Mouse (Mus musculus): Measurements from ENCODE around the gene Polr2l. TPM values are rescaled to one million over a fixed set of nuclear protein-coding genes. Genes with fewer than 3 reads are reported as not detected.
"Not testable (repeated sequence)": the region's sequence is repeated elsewhere in the genome, so short reads cannot be mapped to it uniquely, and the experiment has no call there.

Gene Polr2l
- polyA plus RNA-seq, 1 experiment from 2014 or later: 83.8 TPM

- Histone ChIP-seq H3K4me2 (peak overlapping the region; percentile 92), H3K27ac (peak overlapping the region; percentile 69), H3K4me1 (peaks cover 17% of the 10 kb centered on the region), H3K9me3 (no peaks in the 10 kb centered on the region), H3K9ac (peak overlapping the region; percentile 69), H3K36me3 (replicated peaks) (peaks cover 13% of the 10 kb centered on the region; the same call in 1 of the 2 replicates), H3K27me3 (replicated peaks) (peaks cover 12% of the 10 kb centered on the region), H3K4me3 (peak overlapping the region; percentile 73)
- 2% methylated on average over 23 of the region's 23 CpGs for WGBS
- peak; percentile 35 for ATAC-seq (replicated peaks)
Observed at GRCm38 (mm10) chr7:141455610-141456314, 19.2 kb downstream of the Polr2l start.

DNA sequence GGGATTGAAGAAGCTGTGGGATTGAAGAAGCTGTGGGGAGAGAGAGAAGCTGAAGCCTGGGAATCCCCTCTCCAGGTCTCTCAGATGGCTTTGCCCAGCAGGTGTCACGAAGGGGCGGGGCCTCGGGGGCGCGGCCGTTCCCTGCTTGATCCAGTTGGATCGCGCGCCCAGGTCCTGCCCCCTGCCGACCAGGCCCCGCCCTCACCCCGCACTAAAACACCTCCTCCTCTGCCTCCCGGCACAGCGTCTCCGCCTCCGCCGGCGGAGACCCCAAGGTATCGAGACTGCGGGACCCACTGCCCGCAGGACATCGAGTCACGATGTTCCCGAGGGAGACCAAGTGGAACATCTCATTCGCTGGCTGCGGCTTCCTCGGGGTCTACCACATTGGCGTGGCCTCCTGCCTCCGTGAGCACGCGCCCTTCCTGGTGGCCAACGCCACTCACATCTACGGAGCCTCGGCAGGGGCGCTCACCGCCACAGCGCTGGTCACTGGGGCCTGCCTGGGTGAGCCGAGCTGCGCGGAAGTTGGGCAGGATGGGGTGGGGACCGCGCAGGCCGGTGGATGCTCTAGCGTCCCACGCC is 19.9 kb downstream of the Polr2l start, which contains the start of gene Pnpla2:
Pnpla2 (plus strand) TSS at position 232 of the 585 bp plus-strand sequence.
- peaks cover 13% of the 10 kb centered on the region; the same call in 1 of the 2 replicates for H3K36me3 ChIP-seq (replicated peaks)
- peaks cover 5% of the 10 kb centered on the region; the same call in 1 of the 2 replicates for H3K27me3 ChIP-seq (replicated peaks)
- peak within 1 kb of the TSS; percentile 73 for H3K4me3 ChIP-seq
- peak within 1 kb of the TSS; percentile 92 for H3K4me2 ChIP-seq
- peaks cover 17% of the 10 kb centered on the region for H3K4me1 ChIP-seq
- under 1% methylated on average over 45 of the region's 45 CpGs for WGBS
- ATAC-seq (replicated peaks): peak; percentile 83
- H3K27ac ChIP-seq: peak within 1 kb of the TSS; percentile 69
- peak within 1 kb of the TSS; percentile 69 for H3K9ac ChIP-seq
- no peaks in the 10 kb centered on the region for H3K9me3 ChIP-seq

- H3K4me3 ChIP-seq: no peak overlapping the region
- no peak overlapping the region for H3K27ac ChIP-seq
- WGBS: 77% methylated on average over 2 of the region's 2 CpGs
- no peak for ATAC-seq (replicated peaks)
- no peak overlapping the region for H3K9ac ChIP-seq
- H3K27me3 ChIP-seq (replicated peaks): no peaks in the 10 kb centered on the region
- H3K4me1 ChIP-seq: peaks cover 20% of the 10 kb centered on the region
- peaks cover 10% of the 10 kb centered on the region; the same call in 1 of the 2 replicates for H3K36me3 ChIP-seq (replicated peaks)
- H3K9me3 ChIP-seq: no peaks in the 10 kb centered on the region
- no peak overlapping the region for H3K4me2 ChIP-seq
Observed at GRCm38 (mm10) chr7:141453636-141454035, 21.3 kb downstream of the Polr2l start.

- H3K4me3 ChIP-seq: no peak overlapping the region
- H3K9ac ChIP-seq: no peak overlapping the region
- no peak overlapping the region for H3K4me2 ChIP-seq
- H3K9me3 ChIP-seq: no peaks in the 10 kb centered on the region
- H3K27me3 ChIP-seq (replicated peaks): no peaks in the 10 kb centered on the region
- H3K4me1 ChIP-seq: peaks cover 28% of the 10 kb centered on the region
- H3K36me3 ChIP-seq (replicated peaks): peaks cover 10% of the 10 kb centered on the region; the same call in 1 of the 2 replicates
- H3K27ac ChIP-seq: no peak overlapping the region
- no peak for ATAC-seq (replicated peaks)
Observed at GRCm38 (mm10) chr7:141451928-141452327, 23.0 kb downstream of the Polr2l start.

- whole genome bisulfite sequencing: under 1% methylated on average over 63 of the region's 63 CpGs
- H3K4me1 ChIP-seq: peaks cover 31% of the 10 kb centered on the region
- H3K4me2 ChIP-seq: peak within 1 kb of the TSS; percentile 62
- H3K36me3 ChIP-seq (replicated peaks): peaks cover 10% of the 10 kb centered on the region; the same call in 1 of the 2 replicates
- peak within 1 kb of the TSS; percentile 69 for H3K4me3 ChIP-seq
- H3K27ac ChIP-seq: peak within 1 kb of the TSS; percentile 95
- peak; percentile 94 for ATAC-seq (replicated peaks)
- H3K9me3 ChIP-seq: no peaks in the 10 kb centered on the region
- peak within 1 kb of the TSS; percentile 81 for H3K9ac ChIP-seq
- H3K27me3 ChIP-seq (replicated peaks): no peaks in the 10 kb centered on the region
Observed at GRCm38 (mm10) chr7:141447110-141447991, 27.6 kb downstream of the Polr2l start, which contains the start of gene Rplp2. Rplp2 (plus strand) TSS chr7:141447370.

- Histone ChIP-seq H3K4me1 (peaks cover 31% of the 10 kb centered on the region), H3K4me2 (peak overlapping the region; percentile 62)
- H3K4me3 ChIP-seq; H3K36me3 ChIP-seq (replicated peaks); H3K27ac ChIP-seq; H3K9ac ChIP-seq; H3K9me3 ChIP-seq; ATAC-seq (replicated peaks); H3K27me3 ChIP-seq (replicated peaks): not testable (repeated sequence)
- 87% methylated on average over 3 of the region's 3 CpGs for WGBS
Observed at GRCm38 (mm10) chr7:141446374-141446773, 28.6 kb downstream of the Polr2l start.

- peak within 1 kb of the TSS; percentile 27 for H3K4me3 ChIP-seq
- peak within 1 kb of the TSS; percentile 50 for H3K4me2 ChIP-seq
- ATAC-seq (replicated peaks): no peak
- under 1% methylated on average over 25 of the region's 25 CpGs for WGBS
- H3K27me3 ChIP-seq (replicated peaks): no peaks in the 10 kb centered on the region
- no peaks in the 10 kb centered on the region for H3K36me3 ChIP-seq (replicated peaks)
- H3K4me1 ChIP-seq: peaks cover 29% of the 10 kb centered on the region
- H3K27ac ChIP-seq: no peak within 1 kb of the TSS
- H3K9ac ChIP-seq: peak within 1 kb of the TSS; percentile 29
- no peaks in the 10 kb centered on the region for H3K9me3 ChIP-seq
Observed at GRCm38 (mm10) chr7:141443828-141444237, 31.1 kb downstream of the Polr2l start, which contains the start of gene Pidd1. Pidd1 (minus strand) TSS chr7:141444025.

DNA sequence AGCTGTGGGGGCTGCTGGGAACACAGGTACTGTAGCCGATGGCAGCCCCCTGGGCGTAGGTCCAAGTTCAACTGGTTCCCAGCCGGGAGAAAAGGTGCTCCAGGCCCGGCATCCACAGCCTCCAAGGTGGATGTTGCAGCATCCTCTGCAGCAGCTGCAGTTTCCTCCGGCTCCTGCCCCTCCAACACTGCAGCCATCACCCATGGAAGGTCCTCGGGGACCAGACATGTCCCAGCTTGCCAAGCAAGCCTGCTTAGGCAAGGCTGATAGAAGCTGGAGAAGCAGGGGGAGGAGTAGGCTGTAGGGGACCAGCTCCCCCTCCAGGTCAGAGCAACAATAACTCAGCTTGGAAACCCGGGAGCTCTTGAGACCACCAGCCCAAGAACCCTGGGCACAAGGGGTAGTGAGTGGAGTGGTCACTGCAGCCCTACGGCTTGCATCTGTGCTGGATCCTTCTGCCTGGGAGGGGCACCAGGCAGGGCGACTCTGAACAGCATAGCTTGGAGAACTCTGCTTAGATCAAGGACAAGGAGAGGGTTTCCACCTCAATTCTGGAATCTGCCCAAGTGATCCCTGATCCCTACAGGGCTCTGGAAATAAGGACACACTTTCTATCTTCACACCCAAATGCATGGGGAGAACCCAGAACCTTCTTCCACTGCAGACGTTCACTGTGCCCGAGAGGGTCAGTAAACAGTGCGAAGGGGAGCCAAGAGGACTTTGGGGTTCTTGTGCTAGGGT is 31.7 kb downstream of the Polr2l start:
- no peak for ATAC-seq (replicated peaks)
- Histone ChIP-seq H3K4me2 (peak overlapping the region; percentile 50), H3K4me1 (peaks cover 24% of the 10 kb centered on the region), H3K4me3 (peak overlapping the region; percentile 27), H3K9ac (peak overlapping the region; percentile 29), H3K27me3 (replicated peaks) (no peaks in the 10 kb centered on the region), H3K27ac (no peak overlapping the region), H3K9me3 (no peaks in the 10 kb centered on the region), H3K36me3 (replicated peaks) (no peaks in the 10 kb centered on the region)
- 22% methylated on average over 12 of the region's 12 CpGs for WGBS

DNA sequence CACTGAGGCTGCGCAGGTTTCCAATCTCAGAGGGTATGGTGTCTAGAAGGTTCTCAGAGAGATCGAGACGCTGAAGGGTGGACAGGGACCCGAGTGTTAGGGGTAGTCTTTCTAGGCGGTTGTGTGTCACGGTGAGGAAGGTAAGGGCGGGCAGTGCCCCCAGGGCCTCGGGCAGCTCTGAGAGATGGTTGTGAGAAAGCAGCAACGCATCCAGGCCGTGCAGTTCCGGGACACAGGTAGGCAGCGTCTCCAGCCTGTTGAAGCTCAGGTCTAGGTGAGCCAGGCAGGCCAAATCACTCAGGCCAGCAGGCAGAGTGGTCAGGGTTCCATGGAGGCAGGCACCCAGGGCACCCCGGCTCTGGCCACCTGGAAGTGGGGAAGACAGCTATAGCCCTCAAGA is 32.7 kb downstream of the Polr2l start:
- H3K9me3 ChIP-seq: no peaks in the 10 kb centered on the region
- H3K27me3 ChIP-seq (replicated peaks): no peaks in the 10 kb centered on the region
- H3K4me3 ChIP-seq: no peak overlapping the region
- H3K4me2 ChIP-seq: 0 out of 2 replicates have a peak overlapping the region, but pooled peaks have one; percentile 50
- no peak for ATAC-seq (replicated peaks)
- 93% methylated on average over 13 of the region's 13 CpGs for WGBS
- no peak overlapping the region for H3K27ac ChIP-seq
- H3K4me1 ChIP-seq: peaks cover 29% of the 10 kb centered on the region
- no peak overlapping the region for H3K9ac ChIP-seq
- H3K36me3 ChIP-seq (replicated peaks): no peaks in the 10 kb centered on the region

DNA sequence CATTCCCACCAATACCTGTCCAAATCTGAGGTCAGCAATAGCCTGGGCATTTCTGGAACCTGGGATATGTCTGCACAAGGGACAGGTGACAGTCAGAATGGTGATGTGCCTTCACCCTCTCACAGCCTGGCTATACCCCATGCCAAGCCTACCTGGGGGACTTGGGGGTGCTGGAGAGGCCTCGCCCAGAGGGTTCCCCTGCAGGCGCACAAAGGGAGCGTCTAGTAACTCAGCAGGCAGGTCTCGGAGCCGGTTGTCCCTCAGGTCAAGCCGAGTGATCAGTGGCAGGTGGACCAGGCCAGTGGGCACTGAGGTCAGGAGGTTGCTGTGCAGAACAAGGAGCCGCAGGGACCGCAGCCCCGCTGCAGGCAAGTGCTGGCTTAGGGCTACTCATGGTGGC is 33.5 kb downstream of the Polr2l start:
- H3K36me3 ChIP-seq (replicated peaks): no peaks in the 10 kb centered on the region
- WGBS: 96% methylated on average over 9 of the region's 9 CpGs
- ATAC-seq (replicated peaks): no peak
- peaks cover 29% of the 10 kb centered on the region for H3K4me1 ChIP-seq
- H3K27me3 ChIP-seq (replicated peaks): no peaks in the 10 kb centered on the region
- H3K4me3 ChIP-seq: no peak overlapping the region
- H3K9me3 ChIP-seq: no peaks in the 10 kb centered on the region
- no peak overlapping the region for H3K27ac ChIP-seq
- H3K4me2 ChIP-seq: no peak overlapping the region
- no peak overlapping the region for H3K9ac ChIP-seq

DNA sequence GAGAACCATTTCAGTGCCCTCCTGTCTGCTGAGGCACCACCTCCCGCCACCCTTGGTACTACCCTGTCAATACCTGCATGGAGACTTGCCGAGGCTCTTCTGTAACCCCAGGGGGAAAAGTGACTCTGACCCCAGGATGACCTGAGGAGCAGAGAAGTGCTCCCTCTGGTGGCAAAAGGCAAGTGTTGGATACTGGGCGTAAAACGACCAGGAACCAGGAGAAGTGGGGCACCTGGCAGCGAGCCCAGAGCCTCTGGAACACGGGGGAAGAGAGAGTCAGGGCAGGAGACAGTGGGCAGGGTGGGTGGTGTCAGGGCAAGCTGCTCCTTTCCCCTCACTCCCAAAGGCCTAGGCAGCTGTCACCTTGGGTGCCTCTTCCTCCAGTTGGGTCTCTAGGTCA is 34.3 kb downstream of the Polr2l start:
- ATAC-seq (replicated peaks): no peak
- Histone ChIP-seq H3K27ac (no peak overlapping the region), H3K9ac (no peak overlapping the region), H3K36me3 (replicated peaks) (no peaks in the 10 kb centered on the region), H3K9me3 (no peaks in the 10 kb centered on the region), H3K4me2 (no peak overlapping the region), H3K4me1 (peaks cover 37% of the 10 kb centered on the region), H3K27me3 (replicated peaks) (no peaks in the 10 kb centered on the region), H3K4me3 (no peak overlapping the region)
- 29% methylated on average over 6 of the region's 6 CpGs for WGBS
